Mouse (Mus musculus) MEL (cell line): ENCODE results near the gene Gm9918. TPM values are rescaled to one million over a fixed set of nuclear protein-coding genes. Genes with fewer than 3 reads are reported as not detected.

ENCODE experiments used
- DNase-seq: peaks from one replicate; pipeline ENCODE4 v3.0.0; 2011; ENCODE audit warnings: low read depth, low spot score
- H3K27ac ChIP-seq: 2 replicates; pipeline ENCODE4 v1.5.1; 2012; ENCODE audit warnings: low read depth, mild to moderate bottlenecking, control low read depth, low read length, moderate library complexity; ENCODE audit not compliant: control insufficient read depth
- H3K27me3 ChIP-seq, 2 experiments: fragments of 150-350 bp in 1 of 2; sonication (generic) in 1 of 2; 2 replicates each; pipeline ENCODE4 v1.6.1; 2012; ENCODE audit warnings: low read length in 2 of 2, mild to moderate bottlenecking in 2 of 2, improper control_type of control experiment in 1 of 2, moderate library complexity in 1 of 2; ENCODE audit not compliant: insufficient read depth in 2 of 2, control insufficient read depth in 1 of 2
- H3K36me3 ChIP-seq, 2 experiments: 2 replicates each; pipeline ENCODE4 v1.6.1; 2012 to 2014; ENCODE audit warnings: low read length in 2 of 2, improper control_type of control experiment in 1 of 2, inconsistent platforms in 1 of 2, mild to moderate bottlenecking in 1 of 2; ENCODE audit not compliant: insufficient read depth in 2 of 2, control insufficient read depth in 1 of 2
- H3K4me1 ChIP-seq, 2 experiments: fragments of 150-350 bp in 1 of 2; sonication (generic) in 1 of 2; 2 replicates each; pipeline ENCODE4 v1.6.1; 2012; ENCODE audit warnings: low read length in 2 of 2, improper control_type of control experiment in 1 of 2, mild to moderate bottlenecking in 1 of 2; ENCODE audit not compliant: insufficient read depth in 2 of 2, control insufficient read depth in 1 of 2
- H3K4me3 ChIP-seq, 2 experiments: fragments of 150-350 bp in 1 of 2; sonication (generic) in 1 of 2; 2 replicates each; pipeline ENCODE4 v1.5.1; 2012; ENCODE audit warnings: low read depth in 2 of 2, low read length in 2 of 2, mild to moderate bottlenecking in 2 of 2, moderate library complexity in 2 of 2, control low read depth in 1 of 2, improper control_type of control experiment in 1 of 2; ENCODE audit not compliant: control insufficient read depth in 1 of 2, insufficient read depth in 1 of 2
- H3K79me2 ChIP-seq: 2 replicates; pipeline ENCODE4 v1.6.1; 2012; ENCODE audit warnings: mild to moderate bottlenecking, low read length, moderate library complexity; ENCODE audit not compliant: control insufficient read depth, poor library complexity, insufficient read depth
- H3K9ac ChIP-seq: 2 replicates; pipeline ENCODE4 v1.6.1; 2012; ENCODE audit warnings: low read depth, mild to moderate bottlenecking, control low read depth, low read length, moderate library complexity; ENCODE audit not compliant: control insufficient read depth, poor library complexity, severe bottlenecking
- H3K9me3 ChIP-seq: fragments of 150-350 bp; sonication (generic); replicated peaks from 2 replicates; pipeline ENCODE4 v1.6.1; 2012; ENCODE audit warnings: mild to moderate bottlenecking, low read length, improper control_type of control experiment, moderate library complexity; ENCODE audit not compliant: insufficient read depth
- BHLHE40 ChIP-seq: IDR thresholded peaks from 2 replicates; pipeline ENCODE4 v1.6.1; 2012; ENCODE audit warnings: low read depth, mild to moderate bottlenecking, inconsistent platforms, low read length, improper control_type of control experiment, borderline replicate concordance
- CHD2 ChIP-seq: IDR thresholded peaks from 2 replicates; pipeline ENCODE4 v1.6.1; 2011; ENCODE audit warnings: low read length, improper control_type of control experiment
- CTCF ChIP-seq, 3 experiments: IDR thresholded peaks in 2 of 3; conservative IDR thresholded peaks in 1 of 3; 2 replicates each; pipeline ENCODE4 v1.5.1; 2011 to 2012; ENCODE audit warnings: low read length in 3 of 3, low read depth in 2 of 3, mild to moderate bottlenecking in 2 of 3, improper control_type of control experiment in 1 of 3, inconsistent platforms in 1 of 3, mixed read lengths in 1 of 3, moderate library complexity in 1 of 3; ENCODE audit not compliant: control insufficient read depth in 1 of 3, insufficient read depth in 1 of 3, poor library complexity in 1 of 3, severe bottlenecking in 1 of 3
- E2F4 ChIP-seq: IDR thresholded peaks from 2 replicates; pipeline ENCODE4 v1.6.1; 2011; ENCODE audit warnings: low read depth, low read length, improper control_type of control experiment, borderline replicate concordance
- ELF1 ChIP-seq: IDR thresholded peaks from 2 replicates; pipeline ENCODE4 v1.6.1; 2014; ENCODE audit warnings: low read depth, mild to moderate bottlenecking, inconsistent platforms, low read length, improper control_type of control experiment, moderate library complexity
- HCFC1 ChIP-seq: IDR thresholded peaks from 2 replicates; pipeline ENCODE4 v1.6.1; 2012; ENCODE audit warnings: low read depth, mild to moderate bottlenecking, inconsistent platforms, low read length, improper control_type of control experiment, moderate library complexity
- JUND ChIP-seq: IDR thresholded peaks from 2 replicates; pipeline ENCODE4 v1.6.1; 2011; ENCODE audit warnings: low read depth, mild to moderate bottlenecking, improper control_type of control experiment, low read length
- MAFK ChIP-seq: IDR thresholded peaks from 2 replicates; pipeline ENCODE4 v1.6.1; 2011; ENCODE audit warnings: low read depth, mild to moderate bottlenecking, low read length, improper control_type of control experiment, borderline replicate concordance
- MEF2A ChIP-seq: IDR thresholded peaks from 2 replicates; pipeline ENCODE4 v1.6.1; 2014; ENCODE audit warnings: low read depth, mild to moderate bottlenecking, inconsistent platforms, low read length, improper control_type of control experiment; ENCODE audit not compliant: poor library complexity, insufficient replicate concordance, severe bottlenecking; ENCODE audit errors: extremely low read depth
- MYB ChIP-seq: IDR thresholded peaks from 2 replicates; pipeline ENCODE4 v1.6.1; 2011; ENCODE audit warnings: mild to moderate bottlenecking, low read depth, low read length, improper control_type of control experiment
- MYC ChIP-seq: IDR thresholded peaks from 2 replicates; pipeline ENCODE4 v1.6.1; 2011; ENCODE audit warnings: low read depth, mild to moderate bottlenecking, low read length, improper control_type of control experiment, moderate library complexity
- NELFE ChIP-seq: IDR thresholded peaks from 2 replicates; pipeline ENCODE4 v1.6.1; 2011; ENCODE audit warnings: low read depth, low read length, improper control_type of control experiment
- POLR2AphosphoS5 ChIP-seq: IDR thresholded peaks from 2 replicates; pipeline ENCODE4 v1.6.1; 2012; ENCODE audit warnings: low read depth, borderline replicate concordance, mild to moderate bottlenecking, inconsistent platforms, low read length, moderate library complexity, mixed read lengths
- SIN3A ChIP-seq: IDR thresholded peaks from 2 replicates; pipeline ENCODE4 v1.6.1; 2012; ENCODE audit warnings: low read length, improper control_type of control experiment, inconsistent platforms
- SMC3 ChIP-seq: IDR thresholded peaks from 2 replicates; pipeline ENCODE4 v1.6.1; 2011; ENCODE audit warnings: low read depth, low read length, improper control_type of control experiment
- TAL1 ChIP-seq: IDR thresholded peaks from 2 replicates; pipeline ENCODE4 v1.6.1; 2012; ENCODE audit warnings: mild to moderate bottlenecking, inconsistent platforms, low read length, moderate library complexity, mixed read lengths
- USF1 ChIP-seq: IDR thresholded peaks from 2 replicates; pipeline ENCODE4 v1.6.1; 2014; ENCODE audit warnings: low read depth, mild to moderate bottlenecking, inconsistent platforms, low read length, improper control_type of control experiment, moderate library complexity
- USF2 ChIP-seq, 2 experiments: IDR thresholded peaks; 2 replicates each; pipeline ENCODE4 v1.6.1; 2011 to 2012; ENCODE audit warnings: improper control_type of control experiment in 2 of 2, low read length in 2 of 2, borderline replicate concordance in 1 of 2, inconsistent platforms in 1 of 2, low read depth in 1 of 2, mild to moderate bottlenecking in 1 of 2; ENCODE audit not compliant: insufficient read depth in 1 of 2
- ZC3H11A ChIP-seq: IDR thresholded peaks from 2 replicates; pipeline ENCODE4 v1.6.1; 2012; ENCODE audit warnings: low read depth, mild to moderate bottlenecking, inconsistent platforms, low read length, improper control_type of control experiment
- ZMIZ1 ChIP-seq: IDR thresholded peaks from 2 replicates; pipeline ENCODE4 v1.6.1; 2012; ENCODE audit warnings: low read depth, mild to moderate bottlenecking, inconsistent platforms, low read length, improper control_type of control experiment, moderate library complexity
- ZNF384 ChIP-seq: IDR thresholded peaks from 2 replicates; pipeline ENCODE4 v1.6.1; 2012; ENCODE audit warnings: low read depth, mild to moderate bottlenecking, inconsistent platforms, low read length, improper control_type of control experiment
- polyA plus RNA-seq, 2 experiments: library from polyadenylated mRNA; stranded (reverse) in 1 of 2; unstranded in 1 of 2; fragments of >175 nt in 1 of 2; fragments of >200 nt in 1 of 2; gene quantifications; 2 replicates each; pipeline versions ENCODE4 v1.2.1 to v1.2.4; 2012; ENCODE audit warnings: low replicate concordance in 2 of 2, low read depth in 1 of 2; ENCODE audit not compliant: insufficient read length in 2 of 2, insufficient read depth in 1 of 2, missing spikeins in 1 of 2
- total RNA-seq: library from RNA; depleted of rRNA; stranded (reverse); fragments of 300-350 nt; gene quantifications from 2 replicates; pipeline ENCODE4 v1.2.3, GENCODE M21; 2012

The Gm9918 gene
- total and polyA plus RNA-seq, 3 experiments = 0.04 TPM; not detected in 2

GRCm38 (mm10) chr15:102233896-102234295, 36.5 kb upstream of the Gm9918 start:
- H3K9me3 ChIP-seq = no peaks in the 10 kb centered on the region
- no peaks in the 10 kb centered on the region for H3K27me3 ChIP-seq
- no peak overlapping the region for H3K27ac ChIP-seq
- H3K4me1 ChIP-seq = peaks cover 15 to 31% of the 10 kb centered on the region in 2 experiments
- DNase-seq = no peak
- peaks cover 0 to 15% of the 10 kb centered on the region in 2 experiments; a peak in 2 of 4 replicates for H3K36me3 ChIP-seq
- H3K4me3 ChIP-seq = no peak overlapping the region
- no peak overlapping the region for H3K9ac ChIP-seq
- no peaks in the 10 kb centered on the region for H3K79me2 ChIP-seq
- TF ChIP-seq USF1 (no peak), MEF2A (no peak)
- TF ChIP-seq, all 39 proteins: peak for 0

- H3K79me2 ChIP-seq = no peaks in the 10 kb centered on the region
- H3K27me3 ChIP-seq = no peaks in the 10 kb centered on the region
- no peaks in the 10 kb centered on the region for H3K9me3 ChIP-seq
- peaks cover 0 to 15% of the 10 kb centered on the region in 2 experiments; a peak in 2 of 4 replicates for H3K36me3 ChIP-seq
- DNase-seq = no peak
- H3K9ac ChIP-seq = no peak overlapping the region
- H3K27ac ChIP-seq = no peak overlapping the region
- peaks cover 15 to 30% of the 10 kb centered on the region in 2 experiments for H3K4me1 ChIP-seq
- TF ChIP-seq POLR2AphosphoS5 (no peak), CTCF (IDR thresholded peaks at IDR 0.05 in 2 of 3, conservative IDR thresholded peaks at IDR 0.05 in 1 of 3; ENCODE audit: control insufficient read depth in 1 of 3, insufficient read depth in 1 of 3, low read depth in 2 of 3, low read length in 3 of 3, poor library complexity in 1 of 3, severe bottlenecking in 1 of 3) (no peak; a peak in 1 of 6 replicates), USF2 (IDR thresholded peaks at IDR 0.05; ENCODE audit: borderline replicate concordance in 1 of 2, insufficient read depth in 1 of 2, low read depth in 1 of 2, low read length in 2 of 2) (no peak), MAFK (no peak), HCFC1 (no peak), MYB (no peak), ZC3H11A (no peak), E2F4 (no peak), ELF1 (no peak)
- no peak overlapping the region for H3K4me3 ChIP-seq
Observed at GRCm38 (mm10) chr15:102235371-102236027, 34.9 kb upstream of the Gm9918 start.

- peaks cover 0 to 2% of the 10 kb centered on the region in 2 experiments; a peak in 2 of 4 replicates for H3K36me3 ChIP-seq
- no peak overlapping the region for H3K9ac ChIP-seq
- H3K9me3 ChIP-seq = no peaks in the 10 kb centered on the region
- no peak overlapping the region for H3K4me3 ChIP-seq
- H3K4me1 ChIP-seq = peaks cover 0 to 10% of the 10 kb centered on the region in 2 experiments; a peak in 2 of 4 replicates
- H3K79me2 ChIP-seq = no peaks in the 10 kb centered on the region
- no peak for DNase-seq
- no peak for TF ChIP-seq SIN3A
- no peak for TF ChIP-seq MYC
- TF ChIP-seq ZC3H11A = no peak
- no peak for TF ChIP-seq CHD2
- no peak for TF ChIP-seq USF1
- no peak for TF ChIP-seq HCFC1
- no peak for TF ChIP-seq MYB
- TF ChIP-seq BHLHE40 = no peak
- TF ChIP-seq JUND = no peak
- TF ChIP-seq ZMIZ1 = no peak
- no peak for TF ChIP-seq SMC3
- no peak for TF ChIP-seq MEF2A
- no peak for TF ChIP-seq CTCF (IDR thresholded peaks at IDR 0.05 in 2 of 3, conservative IDR thresholded peaks at IDR 0.05 in 1 of 3; ENCODE audit: control insufficient read depth in 1 of 3, insufficient read depth in 1 of 3, low read depth in 2 of 3, low read length in 3 of 3, poor library complexity in 1 of 3, severe bottlenecking in 1 of 3)
- no peak for TF ChIP-seq NELFE
- no peak for TF ChIP-seq ZNF384
- TF ChIP-seq TAL1 = no peak
- no peaks in the 10 kb centered on the region; a peak in 1 of 4 replicates for H3K27me3 ChIP-seq
- no peak overlapping the region for H3K27ac ChIP-seq
Observed at GRCm38 (mm10) chr15:102238543-102239259, 31.7 kb upstream of the Gm9918 start.
